21 mouse cellular contexts compared by ENCODE assay signal in genomic region chr6:84964729-84965415, GRCm38 (mm10).
DNase-seq lines count a peak whose midpoint lies in the region.
"Had no signal": no experiment of that assay in that cellular context is flagged by ENCODE, and none has a peak within 500 bp of the region (broad histone marks: within the 10 kb centered on the region; RNA-seq: fewer than 3 reads in every experiment).

No protein-coding gene starts in this region.

- peak; percentile 8 for DNase-seq in cerebellum, adult 11-12 months
- no peak for DNase-seq in cerebellum, postnatal 4 days (ENCODE audit: low spot score in 2 of 2)
- DNase-seq in heart, adult 11 months, result peak; percentile 60
- no peak for DNase-seq in heart, postnatal 25 days (ENCODE audit: low spot score)
- DNase-seq in adipocyte (ENCODE audit: low spot score) (peak; percentile 22), liver (no peak)
- peak; percentile 6 to 12 for DNase-seq in cerebellum, postnatal 10 days
- no peak for DNase-seq in embryo, embryonic 9.5 days (ENCODE audit: extremely low spot score)
- DNase-seq: adrenal gland, postnatal 36 days; gastrocnemius, postnatal 14 days; heart, postnatal 36 days; kidney, adult 9 months; kidney, postnatal 10 days; layer of hippocampus, postnatal 36 days; left cerebral cortex, postnatal 4 days; liver, embryonic 13.5 days; lung, adult 18-20 months; lung, postnatal 10 days; midbrain, embryonic 14.5 days; retina, postnatal 1 day; spleen, adult 18-20 months had no signal

- intact Hi-C loops in heart, postnatal 25 days (cut with DNase I), result no loop called here

Comparison
In these comparisons a context has a peak if more than half of its experiments do, and no peak if none do; other contexts are left out.
1. DNase-seq: peak in cerebellum, adult 11-12 months (single experiment), heart, adult 11 months (single experiment), adipocyte (single experiment) and cerebellum, postnatal 10 days (2 of 2); none in cerebellum, postnatal 4 days (0 of 2), heart, postnatal 25 days (single experiment), liver (single experiment) and embryo, embryonic 9.5 days (single experiment).